Mouse (Mus musculus): Measurements from ENCODE around the gene 0610037L13Rik. TPM values are rescaled to one million over a fixed set of nuclear protein-coding genes. Genes with fewer than 3 reads are reported as not detected.

The 0610037L13Rik gene
- total RNA-seq (2021) = 10 to 100 TPM; 70.7 to 77.2 TPM

DNA sequence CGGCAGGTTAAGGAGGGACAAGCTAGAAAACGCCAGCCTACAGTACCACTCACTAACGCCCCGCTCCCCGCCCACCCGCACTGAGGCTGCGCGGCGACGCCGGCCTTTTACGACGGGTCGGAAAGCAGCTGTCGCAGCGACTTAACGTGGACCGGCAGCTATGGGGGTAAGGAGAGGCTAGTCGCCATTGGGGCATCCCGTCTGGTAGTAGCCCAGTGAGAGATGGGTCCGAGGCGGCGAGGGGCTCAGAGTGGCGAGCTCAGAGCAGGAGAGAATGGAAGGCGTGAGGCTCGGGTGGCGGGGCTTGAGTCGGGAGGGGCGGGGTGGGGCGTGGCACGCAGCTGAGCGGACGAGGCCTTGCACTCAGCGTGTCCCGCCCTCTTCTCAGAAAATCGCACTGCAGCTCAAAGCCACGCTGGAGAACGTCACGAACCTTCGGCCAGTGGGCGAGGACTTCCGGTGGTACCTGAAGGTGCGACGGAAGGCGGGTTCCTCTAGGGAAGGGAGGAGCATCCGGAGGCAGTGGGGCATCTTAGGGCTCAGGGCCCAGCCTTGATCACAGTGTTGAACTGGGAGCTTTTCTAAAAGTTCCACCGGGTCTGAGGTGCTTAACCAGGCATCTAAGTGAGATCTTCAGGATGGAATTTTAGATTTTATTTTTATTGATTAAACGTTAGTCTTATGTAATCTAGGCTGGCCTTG, at the start of gene 0610037L13Rik:
TSS of gene 0610037L13Rik (plus strand) at position 83 of the 702 bp plus-strand sequence.
- peak; percentile 93 for DNase-seq

DNA sequence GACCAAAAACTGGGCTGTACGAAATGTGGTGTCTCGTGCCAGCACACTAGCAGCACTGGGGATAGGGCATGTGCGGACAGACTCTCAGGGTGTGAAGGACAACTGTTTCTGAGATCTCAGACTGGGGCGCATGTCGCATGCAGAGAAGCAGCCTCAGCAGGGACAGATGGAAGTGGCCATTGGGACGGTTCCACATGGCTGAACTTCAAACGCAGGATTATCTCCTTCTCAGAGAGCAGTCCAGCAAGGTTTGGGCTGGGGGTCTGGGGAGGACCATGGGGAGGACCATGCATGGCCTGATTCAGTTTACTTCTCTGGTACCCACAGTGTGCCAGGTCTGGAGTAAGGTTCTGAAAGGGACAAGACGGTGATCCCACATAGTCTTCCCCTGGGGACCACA, 45.9 kb upstream of the 0610037L13Rik start:
- no peak for DNase-seq

DNA sequence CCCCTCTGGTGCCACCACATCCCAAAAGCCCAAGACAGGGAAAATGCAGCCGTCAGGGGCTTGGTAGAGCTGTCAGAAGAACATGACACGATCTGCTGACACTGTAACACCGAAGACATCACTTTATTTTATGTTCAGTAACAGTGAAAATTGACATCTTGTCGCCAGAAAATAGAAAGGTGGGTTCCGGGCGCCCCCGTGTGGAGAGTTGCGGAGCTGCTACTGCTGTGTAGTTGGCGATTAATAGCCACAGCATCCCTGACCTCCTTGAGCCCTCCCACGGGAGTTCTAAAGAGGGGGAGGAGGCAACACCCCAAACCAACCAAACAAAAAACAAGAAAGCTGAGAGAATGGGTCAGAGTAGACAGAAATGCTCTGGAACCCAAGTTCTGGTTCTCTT, 44.6 kb upstream of the 0610037L13Rik start:
- DNase-seq = peak; percentile 87

DNA sequence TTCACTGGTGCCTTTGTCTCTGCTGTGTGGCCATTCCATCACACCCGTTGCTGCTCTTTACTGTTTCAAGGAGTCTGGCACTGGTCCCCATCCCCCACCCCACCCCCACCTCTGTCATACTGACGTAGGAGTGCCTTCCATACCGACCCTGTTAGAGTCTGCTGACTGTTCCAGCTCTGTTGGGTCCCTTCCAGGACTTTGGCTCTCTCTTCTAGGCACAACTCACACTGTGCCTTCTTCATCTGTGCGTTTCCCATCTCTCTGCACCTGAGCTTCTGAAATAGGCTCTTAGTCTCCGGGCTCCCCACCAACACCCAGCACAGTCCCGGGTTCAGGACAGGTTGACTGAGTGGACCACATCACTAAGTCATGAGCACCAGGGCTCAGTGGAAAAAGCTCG, 42.8 kb upstream of the 0610037L13Rik start:
- no peak for DNase-seq

DNA sequence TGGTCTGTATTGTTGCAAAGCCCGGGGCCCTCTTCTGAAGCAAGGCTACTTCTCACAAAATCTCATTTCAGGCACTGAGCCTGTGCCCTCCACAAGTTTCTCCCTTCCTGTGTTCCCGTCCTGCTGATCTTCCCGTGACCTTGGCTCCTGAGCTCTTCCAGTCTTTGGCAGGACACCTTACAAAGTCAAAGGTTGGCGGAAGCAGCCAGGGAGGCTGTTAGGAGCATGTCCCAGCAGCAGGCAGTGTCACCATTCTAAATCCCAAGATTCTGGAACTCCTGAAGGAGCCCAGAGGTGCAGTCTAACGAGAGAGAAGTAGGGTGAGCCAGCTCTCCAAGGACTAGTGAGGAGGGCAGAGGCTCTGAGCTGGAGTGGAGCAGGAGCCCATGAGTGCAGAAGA, 41.1 kb upstream of the 0610037L13Rik start:
- DNase-seq = no peak

DNA sequence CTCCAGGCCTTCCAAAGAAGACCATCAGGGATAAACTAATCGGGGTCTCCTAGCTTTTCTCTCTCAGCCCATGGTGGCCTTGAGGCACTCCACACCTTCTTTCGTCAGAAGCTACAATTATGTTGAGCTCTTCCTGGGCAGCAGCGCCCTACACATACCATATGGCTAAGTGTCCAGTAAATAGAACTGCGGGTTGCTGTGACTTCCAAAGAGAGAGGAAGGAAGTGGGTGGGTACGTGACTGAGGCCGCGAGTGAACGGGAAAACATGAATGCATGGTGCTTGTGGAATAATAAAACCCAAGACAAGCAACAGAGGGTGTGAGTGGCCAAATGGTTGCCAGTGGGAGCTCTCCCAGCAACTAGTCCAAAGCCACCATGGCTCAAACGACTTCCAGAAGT, 40.0 kb upstream of the 0610037L13Rik start:
- DNase-seq = no peak

DNA sequence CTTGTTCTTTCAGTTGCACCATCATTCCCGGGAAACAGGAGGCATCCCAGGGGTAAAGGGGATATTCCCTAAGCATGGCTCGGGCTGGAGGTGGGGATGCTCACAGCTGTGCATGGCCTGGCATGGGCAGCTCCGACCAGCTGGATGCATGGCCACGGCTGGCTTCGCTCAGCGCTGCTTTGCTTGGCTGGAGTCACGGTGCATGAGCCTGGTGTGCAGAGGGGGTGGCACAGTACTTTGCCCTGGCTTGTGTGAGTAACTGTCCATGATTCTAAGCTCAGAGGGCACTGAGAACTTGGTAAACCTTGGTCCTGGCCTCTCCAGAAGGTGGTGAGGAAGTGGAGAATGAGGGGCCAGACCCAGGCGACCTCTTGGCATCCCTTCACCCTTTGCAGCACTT, 39.5 kb upstream of the 0610037L13Rik start:
- DNase-seq = no peak

DNA sequence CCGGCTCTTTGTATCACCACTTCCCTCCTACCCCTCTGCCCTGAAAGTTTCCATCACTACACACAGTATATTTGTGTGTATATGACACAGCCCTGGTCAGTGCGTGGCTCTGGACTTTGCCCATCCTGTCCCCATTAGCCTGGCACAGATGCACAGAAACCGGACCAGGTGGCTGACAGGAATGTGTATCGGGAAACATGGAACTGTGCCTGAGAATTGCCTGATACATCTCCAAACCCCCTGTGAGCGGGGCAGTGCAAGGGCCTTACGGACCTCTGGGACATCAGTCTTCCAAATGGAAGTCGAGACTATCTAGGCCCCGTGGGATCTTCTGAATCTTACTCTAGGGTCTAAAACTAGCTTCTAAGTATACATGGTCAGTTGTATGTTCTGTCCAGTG, 36.3 kb upstream of the 0610037L13Rik start:
- no peak for DNase-seq

DNA sequence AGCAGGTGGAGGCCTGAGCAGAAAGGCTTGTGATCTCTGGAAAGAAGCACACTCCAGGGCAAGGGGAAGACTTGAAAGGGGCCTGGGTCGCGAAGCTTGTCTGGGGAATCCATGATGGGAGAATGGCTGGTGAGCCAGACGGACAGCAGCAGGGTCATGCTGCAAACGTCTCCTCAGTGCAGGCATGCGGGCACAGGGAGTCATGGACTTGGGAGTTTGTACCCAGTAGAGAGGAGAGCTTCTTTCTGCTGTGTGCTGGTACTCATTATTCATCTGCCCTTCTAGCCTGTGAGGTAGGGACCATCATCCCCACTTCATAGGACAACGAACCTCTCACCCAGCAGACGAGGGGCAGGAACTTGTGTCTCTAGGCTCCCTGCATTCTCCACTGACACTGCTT, 35.8 kb upstream of the 0610037L13Rik start:
- DNase-seq = no peak

DNA sequence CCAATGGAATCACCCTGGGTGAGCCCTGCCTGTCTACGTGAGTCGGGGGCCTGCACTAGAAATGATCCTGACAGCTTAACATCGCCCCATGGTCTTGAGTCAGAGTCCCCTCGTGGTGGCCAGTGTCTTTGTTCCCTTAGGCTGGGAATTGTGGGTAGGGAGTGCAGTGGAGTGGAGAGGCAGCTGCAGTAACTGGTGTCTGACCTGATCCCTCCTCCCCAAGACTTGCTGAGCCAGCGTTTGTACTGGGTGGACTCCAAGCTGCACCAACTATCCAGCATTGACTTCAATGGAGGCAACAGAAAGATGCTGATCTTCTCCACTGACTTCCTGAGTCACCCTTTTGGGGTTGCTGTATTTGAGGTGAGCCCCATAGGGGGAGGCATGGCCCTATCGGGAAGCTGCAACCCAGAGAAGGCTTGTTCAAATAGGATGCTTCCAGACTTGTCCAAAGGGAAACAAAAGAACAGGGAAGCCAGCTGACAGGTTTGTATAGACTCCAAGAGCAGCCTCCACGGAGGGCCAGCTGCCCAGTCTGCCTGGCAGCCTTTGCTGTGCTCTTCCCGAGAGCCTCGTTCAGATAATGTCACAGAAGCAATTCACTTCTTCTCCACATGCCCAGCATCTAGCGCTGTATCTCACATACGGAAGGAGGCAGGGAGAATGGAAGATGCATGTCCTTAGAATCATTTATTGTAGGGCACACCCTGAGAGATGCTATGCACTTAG, 32.5 kb upstream of the 0610037L13Rik start:
- no peak for DNase-seq

DNA sequence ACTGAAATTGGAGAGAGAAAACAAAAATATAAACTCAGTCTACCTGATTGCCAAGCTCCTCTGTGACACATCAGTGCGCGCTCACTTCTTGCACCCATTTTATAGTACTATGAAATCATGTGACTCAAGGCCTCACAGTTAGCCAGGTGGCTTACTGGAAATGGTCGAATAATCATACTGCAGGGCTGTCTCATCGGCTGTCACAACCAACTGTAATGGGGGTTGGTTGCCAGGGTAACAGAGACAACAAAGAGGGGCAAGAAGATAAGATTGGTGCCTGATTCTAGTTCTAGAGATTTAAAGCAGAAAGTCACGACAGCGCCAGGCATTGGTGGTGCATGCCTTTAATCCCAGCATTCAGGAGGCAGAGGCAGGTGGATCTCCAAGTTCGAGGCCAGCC, 30.6 kb upstream of the 0610037L13Rik start:
- DNase-seq = no peak

DNA sequence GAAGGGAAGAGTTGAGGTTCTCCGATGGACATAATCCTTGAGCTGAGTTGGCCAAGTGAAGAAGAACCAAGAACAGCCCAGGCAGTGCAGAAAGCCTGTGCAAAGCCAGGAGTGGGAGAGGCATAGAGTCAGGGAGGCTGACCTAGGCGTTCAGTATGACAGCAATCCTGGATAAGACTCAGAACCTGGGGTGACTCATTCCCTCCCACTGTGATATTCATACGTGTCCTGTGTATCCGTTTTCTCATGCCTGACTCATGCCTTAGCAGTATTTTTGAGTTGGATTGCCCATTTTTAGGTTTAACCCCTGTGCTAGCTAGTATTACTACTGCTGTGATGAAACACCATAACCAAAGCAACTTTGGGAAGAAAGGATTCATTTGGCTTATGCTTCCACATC, 24.7 kb upstream of the 0610037L13Rik start:
- no peak for DNase-seq

DNA sequence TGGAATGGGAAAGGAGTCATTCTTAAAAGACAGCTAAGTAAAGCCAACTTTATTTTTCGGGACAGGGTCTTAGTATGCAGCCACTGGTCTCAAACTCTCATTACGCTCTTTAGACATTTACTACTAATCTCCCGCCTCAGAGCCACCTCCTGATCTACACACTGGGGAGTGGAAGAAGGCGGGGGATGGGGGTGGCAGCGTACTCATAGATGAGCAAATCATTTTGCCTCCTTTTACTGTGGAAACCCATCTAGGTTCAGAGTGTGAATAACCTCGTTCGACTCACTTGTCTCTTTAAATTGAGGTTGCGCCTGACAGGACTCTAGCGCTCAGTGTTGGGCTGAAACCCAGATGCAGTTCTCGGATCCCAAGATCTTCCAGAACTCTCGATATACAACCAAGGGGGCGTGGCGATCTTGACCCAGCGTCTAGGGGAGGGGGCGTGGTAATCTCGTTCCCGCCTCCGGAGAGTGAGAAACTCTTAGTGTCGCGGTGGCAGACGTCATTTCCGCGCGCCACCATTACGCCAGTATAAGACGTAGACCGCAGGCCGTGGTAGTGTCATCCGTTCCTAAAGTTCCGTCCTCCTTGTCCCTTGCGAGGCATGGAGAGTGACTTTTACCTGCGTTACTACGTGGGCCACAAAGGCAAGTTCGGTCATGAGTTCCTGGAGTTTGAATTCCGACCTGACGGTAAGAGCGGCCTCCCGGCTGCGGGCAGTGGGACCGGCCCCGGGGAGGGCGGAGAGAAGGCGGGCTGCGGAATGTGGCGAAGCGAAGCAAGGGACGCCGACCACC, 10.2 kb upstream of the 0610037L13Rik start, which contains the start of gene Magoh:
TSS of gene Magoh (plus strand) at position 502 of the 797 bp plus-strand sequence.
- peak; percentile 97 for DNase-seq

DNA sequence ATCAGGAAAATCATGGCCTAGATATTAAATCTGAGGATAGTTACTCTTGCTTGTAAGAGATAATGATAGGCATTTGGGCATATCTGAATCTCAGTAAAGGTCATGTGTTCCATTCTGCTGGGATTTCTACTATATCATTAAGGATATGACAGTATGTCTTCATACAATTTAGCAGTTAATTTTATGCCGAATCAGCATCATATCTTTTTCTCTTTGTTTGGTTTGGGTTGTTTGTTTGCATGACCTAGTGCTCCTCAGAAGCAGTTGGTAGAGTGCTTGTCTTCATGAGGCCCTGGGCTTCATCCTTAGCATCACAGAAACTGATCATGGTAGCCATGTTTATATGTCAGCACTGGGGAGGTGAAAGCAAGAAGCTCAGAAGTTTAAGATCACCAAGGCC, 8.0 kb upstream of the 0610037L13Rik start:
- DNase-seq = no peak

DNA sequence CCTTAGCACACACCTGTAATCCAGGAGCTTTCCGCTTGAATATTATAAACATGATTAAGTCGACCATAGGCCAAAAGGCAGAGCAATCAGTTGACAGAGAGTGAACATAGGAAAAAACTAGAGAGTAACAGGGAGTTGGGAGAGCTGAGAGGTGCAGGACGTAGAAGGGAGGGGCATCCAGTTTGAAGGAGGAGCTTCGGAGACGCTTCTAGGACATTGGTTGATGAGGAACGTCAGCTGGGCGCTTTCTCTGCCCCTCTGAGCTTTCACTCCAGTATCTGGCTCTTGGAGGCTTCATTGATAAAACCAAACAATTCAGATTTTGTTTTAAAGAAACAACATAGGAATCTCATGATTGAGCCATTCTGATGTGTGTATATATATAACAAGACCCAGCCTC, 3.2 kb upstream of the 0610037L13Rik start:
- no peak for DNase-seq

DNA sequence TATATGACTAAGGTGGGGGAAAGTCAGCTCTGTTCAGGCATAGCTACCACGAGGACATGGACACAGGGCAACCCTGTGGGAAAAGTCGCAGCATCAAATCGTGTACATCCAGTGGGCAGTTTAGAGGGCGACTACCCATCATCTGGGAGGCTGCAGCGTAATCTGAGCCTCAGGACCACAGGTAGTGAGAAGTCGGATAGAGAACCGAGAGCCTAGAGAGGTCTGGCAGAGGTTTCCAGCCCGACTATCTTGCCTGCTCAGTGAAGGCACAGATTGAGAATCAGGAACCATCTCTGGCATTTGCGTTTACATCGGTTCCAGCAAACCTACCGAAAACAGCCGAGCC, 255 bp upstream of the 0610037L13Rik start:
- DNase-seq = no peak

DNA sequence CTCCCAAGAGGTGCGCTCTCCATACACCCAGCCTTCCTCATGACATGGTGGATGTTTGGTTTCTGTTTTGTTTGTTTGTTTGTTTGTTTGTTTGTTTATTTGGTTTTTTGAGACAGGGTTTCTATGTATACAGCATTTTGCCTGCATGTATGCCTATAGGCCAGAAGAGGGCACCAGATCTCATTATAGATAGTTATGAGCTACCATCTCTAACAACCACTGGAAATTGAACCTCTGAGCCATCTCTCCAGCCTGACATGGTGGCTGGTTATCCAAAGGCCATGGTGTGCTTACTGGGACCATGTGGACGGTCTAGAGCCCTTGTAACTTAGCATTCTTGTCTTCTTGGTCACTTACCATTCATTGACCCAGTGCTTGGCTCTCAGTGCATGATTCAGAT, 3.0 kb downstream of the 0610037L13Rik start:
- no peak for DNase-seq

DNA sequence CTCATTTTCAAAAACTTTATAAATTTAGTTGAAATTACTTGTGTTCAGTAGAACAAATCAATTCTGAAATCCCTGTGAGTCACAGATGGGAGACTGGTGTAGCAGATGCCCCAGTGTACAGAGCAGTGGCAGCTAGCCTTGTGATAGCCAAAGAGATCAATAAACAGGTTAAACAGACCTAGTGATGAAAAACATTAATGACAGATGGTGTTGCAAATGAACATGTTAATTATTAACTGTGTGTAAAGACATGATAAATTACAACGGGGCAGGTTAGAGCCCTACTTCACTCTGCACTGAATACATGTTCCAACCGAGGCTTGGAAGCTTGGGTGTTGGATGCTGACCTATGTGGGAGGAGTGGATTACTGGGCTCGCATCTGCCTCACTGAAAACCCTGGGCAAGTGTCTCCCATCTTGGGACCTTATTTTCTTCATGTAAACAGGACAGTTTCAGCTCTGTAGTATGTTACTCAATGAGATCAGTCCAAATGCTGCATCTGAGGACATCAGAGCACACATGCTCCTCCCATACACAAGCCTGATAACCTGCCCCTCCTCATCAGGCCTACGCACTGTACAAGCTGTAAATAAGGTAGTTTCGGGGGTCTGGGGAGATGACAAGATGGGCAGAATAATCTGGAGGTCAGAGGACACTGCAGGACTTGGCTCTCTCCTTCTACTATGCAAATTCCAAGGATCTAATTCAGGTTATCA, 9.8 kb downstream of the 0610037L13Rik start:
- no peak for DNase-seq

DNA sequence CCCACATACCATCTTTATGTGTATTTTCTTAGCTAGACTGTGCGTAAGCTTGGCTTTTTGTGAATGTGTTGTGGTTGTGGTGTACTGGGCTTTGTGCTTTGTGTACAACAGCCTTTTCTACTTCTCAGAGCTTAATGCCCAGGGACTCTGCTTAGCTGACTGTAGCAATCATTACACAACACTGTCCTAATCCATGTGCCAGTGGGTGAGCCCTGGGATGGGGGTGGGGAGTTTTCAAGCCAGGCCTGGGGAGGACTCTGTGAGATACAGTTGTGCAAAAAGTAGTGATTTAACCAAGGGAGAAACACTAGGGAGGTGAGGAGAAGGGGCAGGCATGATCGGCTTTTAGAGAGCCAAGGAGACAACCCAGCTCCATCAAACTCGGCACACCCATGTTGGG, 10.6 kb downstream of the 0610037L13Rik start:
- no peak for DNase-seq

DNA sequence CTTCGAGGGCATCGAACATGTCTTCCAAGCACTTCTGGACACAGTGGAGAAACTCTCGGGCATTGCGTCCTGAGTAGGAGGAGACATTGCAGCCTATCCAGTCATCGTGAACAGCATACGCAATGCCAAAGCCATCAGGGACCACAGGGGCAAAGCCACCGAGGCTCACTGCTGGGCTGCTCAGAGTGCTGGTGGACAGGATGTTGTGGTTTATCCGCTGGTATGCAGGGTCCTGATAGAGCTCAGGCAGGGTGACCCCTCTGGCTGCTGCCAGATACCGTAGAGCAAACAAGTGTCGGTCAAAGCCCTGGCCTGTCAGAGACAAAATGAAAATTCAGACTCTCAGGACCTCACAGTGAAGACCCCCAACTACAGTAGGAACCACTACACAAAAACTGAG, 14.6 kb downstream of the 0610037L13Rik start:
- DNase-seq = no peak

DNA sequence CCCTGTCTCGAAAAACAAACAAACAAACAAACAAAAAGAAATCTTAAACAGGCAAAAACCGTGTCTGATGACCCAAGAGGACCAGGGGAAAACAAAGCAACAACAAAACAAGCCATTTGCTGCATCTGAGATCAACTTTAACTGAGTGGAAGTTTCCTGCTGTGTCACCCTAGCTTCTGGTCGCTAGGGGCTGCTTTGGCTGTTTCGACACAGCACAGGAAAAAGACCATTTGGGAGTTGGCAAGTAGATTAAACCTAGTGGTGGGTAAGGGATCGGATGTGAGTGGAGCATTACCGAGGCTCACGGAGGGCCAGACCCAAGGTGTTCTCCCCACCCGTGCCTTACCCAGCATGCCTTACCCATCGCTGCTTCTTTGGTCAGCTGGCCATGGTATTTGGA, 16.9 kb downstream of the 0610037L13Rik start:
- DNase-seq = no peak

DNA sequence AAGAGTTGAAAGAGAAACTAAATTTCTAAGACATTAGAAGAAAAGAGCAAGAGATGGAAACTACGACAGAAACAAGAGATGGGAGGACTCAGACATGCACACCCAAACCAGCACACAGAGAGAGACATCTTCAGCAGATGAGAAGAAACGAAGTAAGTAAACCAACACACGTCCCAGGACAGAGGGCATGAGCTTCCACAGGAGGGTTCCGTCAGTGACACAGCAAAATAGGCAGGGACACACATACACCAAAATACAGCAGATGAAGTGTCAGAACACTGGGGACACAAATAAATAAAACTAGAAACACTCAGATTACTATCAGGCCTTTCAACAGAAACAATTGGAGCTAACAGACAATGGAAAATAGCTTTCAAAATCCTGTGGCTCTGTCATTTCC, 20.4 kb downstream of the 0610037L13Rik start:
- DNase-seq = no peak

DNA sequence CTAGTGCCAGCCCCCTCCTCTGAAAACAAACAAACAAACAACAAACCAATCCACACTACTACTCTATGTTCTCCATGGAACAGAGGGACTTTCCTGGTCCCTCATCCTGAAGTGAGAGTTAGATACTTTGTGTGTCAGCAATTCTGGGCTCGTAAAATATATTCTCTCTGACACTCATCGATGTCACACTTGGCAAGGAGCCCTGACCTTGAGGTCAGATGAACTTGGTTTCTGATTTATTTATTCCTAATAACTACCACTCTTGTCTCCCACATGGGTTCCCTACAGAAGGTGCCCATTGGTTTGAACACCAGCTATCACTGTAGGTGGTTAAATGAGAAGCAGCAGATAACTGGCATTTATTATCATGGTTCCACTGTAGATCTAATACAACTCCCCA, 30.7 kb downstream of the 0610037L13Rik start:
- DNase-seq = peak; percentile 23

All from heart, postnatal 4 days (tissue).